Mouse (Mus musculus): ENCODE results near the gene Cldn5.

DNA sequence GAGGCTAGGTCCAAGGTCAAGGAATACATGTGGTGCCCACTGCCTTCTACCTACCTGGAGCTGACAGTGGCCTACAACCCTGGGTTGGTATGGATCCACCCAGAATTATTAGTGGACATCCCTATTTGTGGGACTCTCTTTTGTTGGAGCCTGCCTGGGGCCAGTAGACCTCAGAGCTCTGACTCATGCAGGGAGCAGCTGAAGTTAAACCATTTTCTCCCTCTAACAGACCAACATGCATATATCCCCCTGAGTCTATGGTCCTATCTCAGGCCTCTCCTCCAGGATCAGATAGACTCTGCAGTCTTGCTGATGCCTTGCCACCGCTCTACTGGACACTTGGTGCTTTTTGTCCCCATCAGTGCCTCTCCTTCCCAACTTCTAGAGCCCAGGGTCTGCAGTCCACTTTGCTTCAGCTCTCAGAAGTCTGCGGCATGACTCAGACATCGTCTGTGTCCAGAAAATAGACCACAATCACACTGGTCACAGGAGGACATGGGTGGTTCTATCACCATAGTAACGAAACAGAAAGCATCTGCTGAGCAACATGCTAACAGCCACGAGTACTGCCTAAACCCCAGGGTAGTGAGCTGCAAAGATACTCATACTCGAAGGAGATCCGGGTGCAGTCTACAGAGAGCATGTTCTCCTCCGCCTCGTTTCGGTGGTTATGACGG, 18.7 kb downstream of the Cldn5 start:
- TF ChIP-seq POLR2A (IDR thresholded peaks at IDR 0.05; ENCODE audit: insufficient read length, low read depth) (no peak), MYOD1 (IDR thresholded peaks at IDR 0.05; ENCODE audit: control insufficient read depth in 1 of 3, insufficient read length in 2 of 3, low read depth in 2 of 3) (peak in 1 of 3 experiments; percentile 18), TCF3 (IDR thresholded peaks at IDR 0.05; ENCODE audit: insufficient read length, low read depth) (no peak), TCF12 (IDR thresholded peaks at IDR 0.05; ENCODE audit: insufficient read depth, poor library complexity, severe bottlenecking) (no peak), POLR2AphosphoS2 (IDR thresholded peaks at IDR 0.05; ENCODE audit: insufficient read length, low read depth) (no peak), MAX (IDR thresholded peaks at IDR 0.05; ENCODE audit: low read depth) (no peak), USF1 (IDR thresholded peaks at IDR 0.05; ENCODE audit: low read depth) (no peak), SRF (IDR thresholded peaks at IDR 0.05; ENCODE audit: control insufficient read depth, insufficient read length, low read depth) (no peak), MYOG (IDR thresholded peaks at IDR 0.05; ENCODE audit: control insufficient read depth in 1 of 3, insufficient read depth in 1 of 3, insufficient read length in 2 of 3, low read depth in 2 of 3) (peak in 1 of 3 experiments; percentile 8), CEBPB (IDR thresholded peaks at IDR 0.05; ENCODE audit: insufficient read depth, poor library complexity, severe bottlenecking) (no peak)
